Mouse (Mus musculus) stomach, embryonic 15.5 days (tissue): ENCODE data around the gene Gpatch2. TPM values are rescaled to one million over a fixed set of nuclear protein-coding genes. Genes with fewer than 3 reads are reported as not detected.

ENCODE experiments used
- ATAC-seq: fragments of 200-750 bp; cut with Nextera tagmentation; 2 replicates; pipeline ENCODE4 v1.8.0; 2017; ENCODE audit warnings: low read depth, moderate number of reproducible peaks, moderate TSS enrichment; ENCODE audit not compliant: insufficient read depth, low FRiP score
- H3K27ac ChIP-seq: fragments of 300-500 bp; sonication (generic); 2 replicates; pipeline ENCODE4 v1.5.1; 2015; ENCODE audit warnings: mild to moderate bottlenecking, inconsistent platforms
- H3K27me3 ChIP-seq: fragments of 300-500 bp; sonication (generic); replicated peaks from 2 replicates; pipeline ENCODE4 v1.6.1; 2015; ENCODE audit warnings: inconsistent platforms
- H3K36me3 ChIP-seq: fragments of 300-500 bp; sonication (generic); 2 replicates; pipeline ENCODE4 v1.6.1; 2015; ENCODE audit warnings: inconsistent platforms
- H3K4me1 ChIP-seq: fragments of 300-500 bp; sonication (generic); 2 replicates; pipeline ENCODE4 v1.6.1; 2015; ENCODE audit warnings: inconsistent platforms
- H3K4me2 ChIP-seq: fragments of 300-500 bp; sonication (generic); 2 replicates; pipeline ENCODE4 v1.6.1; 2015; ENCODE audit warnings: mild to moderate bottlenecking, inconsistent platforms
- H3K4me3 ChIP-seq: fragments of 300-500 bp; sonication (generic); replicated peaks from 2 replicates; pipeline ENCODE4 v1.5.1; 2015; ENCODE audit warnings: inconsistent platforms
- H3K9ac ChIP-seq: fragments of 300-500 bp; sonication (generic); 2 replicates; pipeline ENCODE4 v1.6.1; 2015; ENCODE audit warnings: inconsistent platforms
- H3K9me3 ChIP-seq: fragments of 300-500 bp; sonication (generic); 2 replicates; pipeline ENCODE4 v1.6.1; 2016; ENCODE audit warnings: inconsistent platforms
- WGBS: fragments of 180-500 bp; shearing (Covaris S2); methylation state at CpG from one replicate; pipeline ENCODE4 v1.1.7; 2015; 5-methylcytosine and 5-hydroxymethylcytosine counted together
- polyA plus RNA-seq: library from polyadenylated mRNA; unstranded; fragments of >200 nt; fragmentation: Nextera tagmentation; extraction: Ambion mirVana; gene quantifications from 2 replicates; pipeline ENCODE4 v1.2.1, GENCODE M21; 2015

Gene Gpatch2
- polyA plus RNA-seq, 1 experiment from 2014 or later: 15.1 TPM

DNA sequence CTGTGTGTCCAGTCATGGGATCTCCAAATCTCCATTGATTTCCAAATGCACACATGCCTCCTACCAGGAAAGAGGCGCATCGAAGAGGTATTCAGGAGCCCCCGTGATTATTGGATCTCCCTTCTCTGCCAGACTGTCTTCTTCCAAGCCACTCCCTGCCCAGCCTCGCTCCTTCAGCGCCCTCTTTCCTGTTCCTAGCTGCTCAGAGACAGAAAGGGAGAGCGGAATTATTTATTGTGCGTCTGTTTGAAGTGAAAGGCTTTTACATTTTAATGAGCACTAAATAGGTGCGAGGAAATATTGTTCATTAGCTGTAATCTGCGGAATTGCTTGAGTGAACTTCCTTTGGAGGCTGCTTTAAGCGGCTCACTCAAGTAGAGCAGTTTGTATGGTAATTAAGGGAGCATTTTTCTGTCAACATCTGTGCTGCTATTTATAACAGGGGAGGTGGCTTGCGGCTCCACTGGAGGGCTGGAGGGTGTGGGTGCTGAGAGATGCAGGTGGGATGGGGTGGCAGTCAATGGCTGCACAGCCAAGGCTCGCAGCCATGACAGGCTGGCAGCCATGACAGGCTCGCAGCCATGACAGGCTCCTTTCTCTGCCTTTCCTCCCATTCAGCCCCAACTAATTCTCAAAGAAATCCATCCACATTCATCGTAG is 162.7 kb downstream of the Gpatch2 start:
- Histone ChIP-seq H3K4me2 (no peak overlapping the region), H3K27ac (no peak overlapping the region), H3K4me3 (no peak overlapping the region), H3K9ac (no peak overlapping the region), H3K4me1 (no peaks in the 10 kb centered on the region), H3K36me3 (no peaks in the 10 kb centered on the region), H3K27me3 (no peaks in the 10 kb centered on the region), H3K9me3 (no peaks in the 10 kb centered on the region)
- WGBS: 73% methylated on average over 14 of the region's 14 CpGs
- ATAC-seq: no peak

DNA sequence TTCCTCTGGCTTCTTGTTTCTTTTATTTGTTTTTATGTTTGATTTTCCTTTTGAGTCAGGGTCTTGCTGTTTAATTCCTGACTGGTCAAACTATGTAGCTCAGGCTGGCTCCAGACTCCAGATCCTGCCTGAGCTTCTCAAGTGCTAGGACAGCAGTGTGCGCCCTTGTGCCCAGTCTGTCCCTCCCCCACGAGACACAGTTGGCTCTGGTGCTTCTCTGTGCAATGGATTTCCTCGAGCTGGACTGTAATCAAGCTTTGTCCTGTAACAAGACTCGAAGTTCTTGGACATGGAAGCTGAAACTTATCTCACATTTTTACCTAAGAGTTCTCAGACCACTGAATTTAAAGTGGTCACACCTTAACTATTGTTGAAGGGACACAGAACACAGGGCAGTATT is 174.2 kb downstream of the Gpatch2 start:
- Histone ChIP-seq H3K4me3 (no peak overlapping the region), H3K27ac (no peak overlapping the region), H3K9me3 (no peaks in the 10 kb centered on the region), H3K9ac (no peak overlapping the region), H3K4me2 (no peak overlapping the region), H3K27me3 (no peaks in the 10 kb centered on the region), H3K36me3 (no peaks in the 10 kb centered on the region), H3K4me1 (no peaks in the 10 kb centered on the region)
- ATAC-seq: no peak
- 66% methylated on average over 4 of the region's 4 CpGs for WGBS

DNA sequence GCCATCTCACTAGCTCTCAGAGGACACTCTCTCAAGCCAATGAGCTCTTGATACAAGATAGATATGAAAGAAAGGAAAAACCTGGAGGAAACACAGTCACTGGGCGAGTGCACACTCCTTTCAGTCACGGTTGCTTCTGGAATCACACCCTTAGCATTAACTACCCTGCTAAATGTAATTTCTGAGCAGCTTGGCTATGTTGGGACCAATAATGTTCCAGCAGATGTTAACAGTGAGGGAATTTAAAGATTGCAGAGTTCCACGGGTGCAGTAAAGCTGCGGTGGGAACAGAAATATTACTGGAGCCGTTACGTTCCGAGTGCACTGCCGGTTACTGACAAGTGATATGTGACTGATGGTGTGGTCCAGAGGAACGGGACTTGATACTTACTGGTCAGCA is 185.5 kb downstream of the Gpatch2 start:
- Histone ChIP-seq H3K9me3 (no peaks in the 10 kb centered on the region), H3K4me3 (no peak overlapping the region), H3K27ac (no peak overlapping the region), H3K9ac (no peak overlapping the region), H3K4me1 (no peaks in the 10 kb centered on the region), H3K27me3 (no peaks in the 10 kb centered on the region), H3K36me3 (no peaks in the 10 kb centered on the region), H3K4me2 (no peak overlapping the region)
- 76% methylated on average over 9 of the region's 9 CpGs for WGBS
- ATAC-seq: no peak

Other genes starting within 250 kb of the Gpatch2 start
- gene D1Pas1, start 248.1 kb upstream of the Gpatch2 start, polyA plus RNA-seq: 0.05 and 0.06 TPM in 2 replicates
- gene Spata17, start within 50 bp of the Gpatch2 start, polyA plus RNA-seq: 0.67 TPM in 2 replicates